Mouse (Mus musculus) telencephalon, adult 2 months (tissue): ENCODE results near the gene Rnf183.
A peak's percentile ranks its signal among the peaks of the same experiment; 100 is the strongest.
"Not testable (repeated sequence)": the region's sequence is repeated elsewhere in the genome, so short reads cannot be mapped to it uniquely, and the experiment has no call there.

Source experiments
- DNase-seq: peaks from one replicate; pipeline ENCODE4 v3.0.0-alpha.2; 2011; ENCODE audit warnings: low read depth, low spot score

Gene Rnf183

GRCm38 (mm10) chr4:62435081-62435480 lies at the start of gene Rnf183:
Rnf183 (minus strand) TSS chr4:62435252.
- no peak for DNase-seq

GRCm38 (mm10) chr4:62480709-62481605 lies 45.9 kb upstream of the Rnf183 start:
- DNase-seq: no peak

DNA sequence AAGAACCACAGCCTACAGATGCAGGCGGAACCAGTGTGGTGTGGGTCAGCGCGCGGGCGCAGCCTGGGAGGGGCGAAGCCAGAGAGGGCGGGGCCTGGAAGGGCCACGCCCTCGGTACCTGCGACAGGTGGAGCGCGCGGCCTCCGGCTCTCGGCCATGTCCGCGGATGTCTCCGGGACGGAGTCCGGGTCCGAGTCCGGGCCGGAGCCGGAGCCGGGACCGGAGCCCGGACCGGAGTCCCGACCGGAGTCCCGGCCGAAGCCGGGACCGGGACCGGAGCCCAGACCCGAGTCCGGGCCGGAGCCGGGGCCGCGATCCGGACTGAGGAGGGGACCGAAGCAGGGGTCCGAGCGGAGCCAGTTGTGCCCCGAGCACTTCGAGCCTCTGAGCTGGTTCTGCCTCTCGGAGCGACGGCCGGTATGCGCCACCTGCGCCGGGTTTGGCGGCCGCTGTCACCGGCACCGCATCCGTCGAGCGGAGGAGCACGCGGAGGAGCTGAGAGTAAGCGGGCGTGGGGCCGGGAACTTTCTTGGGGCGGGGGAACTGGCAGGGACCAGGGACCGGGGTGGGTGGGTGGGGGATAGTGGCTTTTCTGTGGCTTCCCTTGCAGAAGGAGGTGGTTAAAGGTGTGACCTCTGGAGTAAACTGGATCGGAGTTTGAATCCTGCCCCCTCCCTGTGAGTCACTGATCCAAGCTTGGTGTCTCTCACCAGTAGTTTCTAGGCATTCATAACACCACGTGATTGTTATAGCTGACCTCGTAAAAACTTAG lies 45.1 kb upstream of the Rnf183 start, which contains the start of gene Bspry:
TSS of gene Bspry (plus strand) at position 117 of the 772 bp plus-strand sequence.
- no peak for DNase-seq

GRCm38 (mm10) chr4:62479593-62479936 lies 44.5 kb upstream of the Rnf183 start:
- DNase-seq: not testable (repeated sequence)

DNA sequence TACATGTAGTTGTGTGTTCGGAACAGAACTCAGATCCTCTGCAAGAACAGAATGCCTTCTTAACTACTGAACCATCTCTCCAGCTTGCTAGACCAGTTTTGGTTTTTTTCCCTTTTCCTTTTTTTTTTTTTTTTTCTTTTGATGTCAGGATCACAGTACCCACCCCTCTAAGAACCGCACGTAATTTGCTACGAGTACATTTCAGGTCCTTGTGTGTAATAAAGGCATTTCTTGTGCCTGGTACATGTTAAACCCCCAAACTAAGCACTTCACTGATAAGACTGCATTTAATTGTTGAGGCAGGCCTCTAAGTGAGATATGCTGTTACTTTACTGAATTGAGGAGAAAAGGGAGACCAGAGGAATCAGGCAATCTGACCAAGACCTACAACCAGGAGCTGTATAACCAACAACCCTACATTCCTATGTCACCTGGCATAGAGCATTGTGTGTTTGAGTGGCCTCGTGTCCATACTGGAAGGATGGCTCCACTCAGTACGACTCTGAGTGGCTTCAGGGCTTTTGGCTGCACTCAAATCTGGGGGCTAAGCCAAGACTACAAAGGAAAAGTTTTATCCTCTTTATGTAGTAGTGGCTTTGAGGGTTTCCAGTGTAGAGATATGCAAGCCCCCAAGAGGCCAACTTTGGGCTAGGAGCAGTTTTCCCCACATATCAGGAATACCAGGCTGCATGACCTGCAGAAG lies 42.6 kb upstream of the Rnf183 start:
- no peak for DNase-seq

DNA sequence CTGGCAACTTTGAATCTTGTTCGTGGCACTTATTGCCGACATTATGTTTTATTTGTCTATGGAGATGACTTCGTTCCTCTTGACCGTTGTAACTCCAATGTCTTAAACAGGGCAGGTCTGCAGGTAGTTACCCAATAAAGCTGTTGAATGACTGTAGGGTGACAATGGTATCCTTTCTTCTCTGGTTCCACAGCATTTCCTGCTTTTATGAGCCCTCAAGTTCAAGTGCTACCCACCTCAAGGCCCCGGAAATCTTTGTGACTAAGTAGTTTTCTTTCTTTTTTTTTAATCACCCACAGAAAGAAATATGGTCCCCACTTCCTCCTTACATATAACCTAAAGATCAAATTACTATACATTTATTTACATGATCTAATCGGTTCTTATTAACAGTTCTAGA lies 40.7 kb upstream of the Rnf183 start:
- no peak for DNase-seq

GRCm38 (mm10) chr4:62475131-62475530 lies 40.1 kb upstream of the Rnf183 start:
- DNase-seq: no peak

- DNase-seq: peak; percentile 64
Measured at GRCm38 (mm10) chr4:62472071-62472470, 37.0 kb upstream of the Rnf183 start.

GRCm38 (mm10) chr4:62470598-62471051 lies 35.6 kb upstream of the Rnf183 start, which contains the start of gene Wdr31:
Wdr31 (minus strand) TSS chr4:62470896.
- peak; percentile 65 for DNase-seq

- no peak for DNase-seq
Measured at GRCm38 (mm10) chr4:62468158-62468557, 33.1 kb upstream of the Rnf183 start.

DNA sequence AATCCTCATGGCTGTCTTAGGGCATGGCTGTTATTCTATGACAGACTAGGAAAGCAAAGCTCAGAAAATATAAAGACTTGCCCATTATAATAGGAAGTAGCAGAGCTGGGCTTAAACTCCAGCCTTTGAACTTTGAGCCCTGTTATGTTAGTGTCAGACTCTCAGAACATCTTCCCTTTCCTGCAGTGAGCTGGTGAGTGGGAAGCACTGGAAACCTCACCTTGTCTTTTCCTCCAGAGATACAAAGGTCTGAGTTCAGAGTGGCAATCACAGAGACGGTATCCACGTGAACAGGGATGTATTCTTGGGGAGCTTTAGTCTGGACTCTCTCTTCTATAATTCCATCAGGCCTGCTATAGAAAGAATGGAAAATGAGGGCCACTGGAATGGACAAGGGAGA lies 28.1 kb upstream of the Rnf183 start:
- DNase-seq: no peak

DNA sequence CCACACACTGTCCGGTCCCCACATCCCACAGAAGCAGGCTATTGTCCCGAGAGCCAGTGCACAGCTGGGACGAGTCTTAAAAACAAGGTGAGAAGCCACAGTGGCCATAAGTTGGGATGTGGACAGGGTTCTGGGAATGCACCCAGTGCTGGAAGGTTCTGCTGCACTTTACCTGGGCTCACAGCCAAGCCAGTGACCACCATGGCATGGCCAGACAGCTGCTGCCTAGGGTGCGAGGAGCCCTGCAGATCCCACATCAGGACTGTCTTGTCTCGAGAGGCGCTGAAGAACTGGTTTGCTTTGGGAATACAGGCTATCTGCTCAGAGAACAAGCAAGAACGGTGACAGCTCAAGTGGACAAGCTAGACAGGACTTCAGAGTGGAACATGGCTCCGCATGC lies 25.3 kb upstream of the Rnf183 start:
- no peak for DNase-seq

DNA sequence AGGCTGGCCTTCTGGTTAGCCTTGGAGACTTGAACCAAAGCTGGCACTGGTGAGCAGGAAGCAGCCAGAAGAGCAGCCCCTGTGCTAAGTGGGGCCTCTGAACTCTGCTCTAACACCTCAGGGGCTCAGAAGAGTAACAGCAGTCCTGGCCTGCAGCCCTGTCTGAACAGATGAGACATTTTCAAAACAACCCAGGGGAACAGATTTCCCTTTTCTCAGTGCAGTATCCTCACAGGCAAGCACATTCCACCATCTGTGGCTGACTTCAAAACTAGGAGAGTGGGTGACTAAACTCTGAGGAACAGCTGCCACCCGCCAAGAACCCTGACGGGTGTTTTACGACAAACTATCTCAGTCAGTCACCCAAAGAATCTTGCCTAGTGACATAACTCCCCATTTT lies 24.0 kb upstream of the Rnf183 start:
- DNase-seq: peak; percentile 88

DNA sequence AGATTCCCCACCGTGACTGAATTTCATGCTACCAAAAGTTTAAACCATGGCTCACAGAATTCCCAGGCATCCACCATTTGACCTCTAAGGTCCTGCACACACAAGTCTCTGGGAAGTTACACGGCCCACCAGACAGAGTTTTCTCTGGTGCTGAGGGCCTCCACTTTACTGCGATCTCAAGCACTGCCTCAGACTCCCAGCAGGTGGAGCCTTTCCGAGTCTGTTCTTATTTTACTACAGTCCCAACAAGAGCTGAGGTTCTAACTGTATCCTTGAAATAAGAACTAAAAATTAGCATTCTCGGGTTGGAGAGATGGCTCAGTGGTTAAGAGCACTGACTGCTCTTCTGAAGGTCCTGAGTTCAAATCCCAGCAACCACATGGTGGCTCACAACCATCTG lies 19.9 kb upstream of the Rnf183 start:
- DNase-seq: peak; percentile 10

DNA sequence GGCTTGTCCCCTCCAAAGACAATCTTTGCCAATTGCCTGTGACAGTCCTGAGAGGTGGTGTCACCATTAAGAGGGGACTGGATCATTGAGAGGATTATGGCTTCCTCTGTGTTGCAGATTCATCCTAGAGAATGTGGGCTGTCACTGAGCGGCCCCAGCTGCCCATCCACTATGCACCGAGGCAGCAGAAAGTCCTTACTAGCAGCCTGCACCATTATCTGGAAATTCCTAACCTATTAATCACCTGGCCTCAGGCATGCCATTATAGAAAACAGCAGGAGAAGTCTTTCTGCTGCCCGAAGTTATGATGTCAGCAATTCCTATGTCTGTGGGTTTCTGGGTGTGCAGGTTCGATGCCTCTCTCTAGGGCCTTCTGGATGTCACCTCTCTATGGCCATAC lies 5.9 kb upstream of the Rnf183 start:
- DNase-seq: no peak

- no peak for DNase-seq
Measured at GRCm38 (mm10) chr4:62440544-62440943, 5.5 kb upstream of the Rnf183 start.

GRCm38 (mm10) chr4:62439793-62440192 lies 4.7 kb upstream of the Rnf183 start:
- DNase-seq: no peak

- DNase-seq: no peak
Measured at GRCm38 (mm10) chr4:62437871-62438270, 2.8 kb upstream of the Rnf183 start.

DNA sequence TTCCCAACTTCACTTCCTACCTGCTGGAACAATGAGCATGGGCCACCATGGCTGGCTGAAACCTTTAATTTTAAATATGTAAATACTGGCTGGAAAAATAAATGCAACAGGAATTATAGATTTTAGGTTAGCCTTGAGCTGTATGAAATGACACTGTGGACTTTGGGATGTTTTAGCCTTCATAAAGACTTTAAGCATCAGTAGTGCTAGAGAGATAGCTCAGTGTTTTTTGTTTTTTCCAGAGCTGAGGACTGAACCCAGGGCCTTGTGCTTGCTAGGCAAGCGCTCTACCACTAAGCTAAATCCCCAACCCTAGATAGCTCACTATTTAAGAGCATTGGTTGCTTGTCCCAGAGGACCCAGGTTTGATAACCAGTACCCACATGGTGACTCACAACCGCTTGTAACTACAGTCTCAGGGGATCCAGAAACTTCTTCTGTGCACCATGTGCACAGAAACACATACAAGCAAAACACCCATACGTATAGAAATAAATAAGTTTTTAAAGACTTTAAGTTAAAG lies 2.3 kb upstream of the Rnf183 start:
- no peak for DNase-seq

GRCm38 (mm10) chr4:62433939-62434870 lies 847 bp downstream of the Rnf183 start:
- DNase-seq: no peak

DNA sequence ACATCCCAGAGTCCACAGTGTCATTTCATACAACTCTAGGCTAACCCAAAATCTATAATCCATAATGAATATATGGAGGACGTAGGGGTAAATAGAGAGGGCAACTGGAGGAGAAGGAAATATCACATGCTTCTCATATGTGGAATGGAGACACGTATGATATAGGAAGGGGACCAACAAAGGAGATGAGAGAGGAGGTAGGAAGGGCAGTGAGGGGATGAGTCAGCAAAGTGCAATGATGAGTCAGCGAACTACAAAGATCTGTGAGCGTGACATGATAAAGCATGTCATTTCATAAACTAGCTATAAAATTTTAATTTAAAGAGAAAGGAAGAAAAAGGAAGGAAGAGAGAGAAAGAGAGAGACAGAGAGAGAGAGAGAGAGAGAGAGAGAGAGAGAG lies 3.5 kb downstream of the Rnf183 start:
- DNase-seq: no peak
